Mouse (Mus musculus) megakaryocyte, embryonic 14.5 days (primary cell): ENCODE data around the gene Zfp800. TPM values are rescaled to one million over a fixed set of nuclear protein-coding genes. Genes with fewer than 3 reads are reported as not detected.
A peak's percentile ranks its signal among the peaks of the same experiment; 100 is the strongest.

ENCODE experiments used
- H3K27me3 ChIP-seq: replicated peaks from 2 replicates; pipeline ENCODE3; 2012; ENCODE audit warnings: inconsistent platforms
- H3K36me3 ChIP-seq: replicated peaks from 2 replicates; pipeline ENCODE3; 2012; ENCODE audit warnings: low read length, inconsistent platforms, mixed read lengths
- H3K4me1 ChIP-seq: 2 replicates; pipeline ENCODE4 v1.6.1; 2012; ENCODE audit warnings: inconsistent platforms
- H3K4me3 ChIP-seq: replicated peaks from 2 replicates; pipeline ENCODE3; 2012; ENCODE audit warnings: moderate library complexity, mild to moderate bottlenecking, inconsistent platforms
- H3K9me3 ChIP-seq: 2 replicates; pipeline ENCODE4 v1.6.1; 2012; ENCODE audit warnings: inconsistent platforms
- FLI1 ChIP-seq: IDR thresholded peaks from 2 replicates; pipeline ENCODE4 v1.6.1; 2012; ENCODE audit warnings: low read length, inconsistent platforms, mixed read lengths
- GATA1 ChIP-seq: IDR thresholded peaks from 3 replicates; pipeline ENCODE4 v1.6.1; 2012; ENCODE audit warnings: mixed read lengths, low read length, inconsistent platforms, borderline replicate concordance
- polyA plus RNA-seq: library from polyadenylated mRNA; stranded (reverse); fragments of >175 nt; gene quantifications from 2 replicates; pipeline ENCODE4 v1.2.3, GENCODE M21; 2012; ENCODE audit warnings: low replicate concordance; ENCODE audit not compliant: insufficient read depth

Zfp800 gene
- polyA plus RNA-seq, 1 experiment: 6.0 TPM

GRCm38 (mm10) chr6:28232618-28233361, 165.0 kb downstream of the Zfp800 start:
- no peaks in the 10 kb centered on the region for H3K27me3 ChIP-seq
- peaks cover 78% of the 10 kb centered on the region for H3K36me3 ChIP-seq
- TF ChIP-seq GATA1: no peak
- no peak overlapping the region for H3K4me3 ChIP-seq
- H3K9me3 ChIP-seq: no peaks in the 10 kb centered on the region
- peaks cover 6% of the 10 kb centered on the region for H3K4me1 ChIP-seq

- H3K4me1 ChIP-seq: peaks cover 6% of the 10 kb centered on the region
Observed at GRCm38 (mm10) chr6:28228085-28228484, 169.7 kb downstream of the Zfp800 start.

GRCm38 (mm10) chr6:28221017-28221416, 176.8 kb downstream of the Zfp800 start:
- H3K9me3 ChIP-seq: no peaks in the 10 kb centered on the region
- peaks cover 10% of the 10 kb centered on the region for H3K4me1 ChIP-seq
- no peak overlapping the region for H3K4me3 ChIP-seq
- H3K27me3 ChIP-seq: no peaks in the 10 kb centered on the region
- no peak for TF ChIP-seq FLI1
- no peak for TF ChIP-seq GATA1
- H3K36me3 ChIP-seq: peaks cover 52% of the 10 kb centered on the region

More at GRCm38 (mm10) chr6:28228085-28228484, 169.7 kb downstream of the Zfp800 start:
- peaks cover 85% of the 10 kb centered on the region for H3K36me3 ChIP-seq
- no peak overlapping the region for H3K4me3 ChIP-seq
- TF ChIP-seq GATA1 (no peak), FLI1 (no peak)
- no peaks in the 10 kb centered on the region for H3K9me3 ChIP-seq
- no peaks in the 10 kb centered on the region for H3K27me3 ChIP-seq

- Histone ChIP-seq H3K36me3 (peaks cover 46% of the 10 kb centered on the region), H3K27me3 (no peaks in the 10 kb centered on the region), H3K4me3 (no peak overlapping the region), H3K9me3 (no peaks in the 10 kb centered on the region), H3K4me1 (peaks cover 10% of the 10 kb centered on the region)
- TF ChIP-seq GATA1 (no peak), FLI1 (no peak)
Observed at GRCm38 (mm10) chr6:28218386-28218785, 179.4 kb downstream of the Zfp800 start.

- Histone ChIP-seq H3K36me3 (peaks cover 33% of the 10 kb centered on the region), H3K4me1 (peaks cover 10% of the 10 kb centered on the region), H3K9me3 (no peaks in the 10 kb centered on the region), H3K27me3 (no peaks in the 10 kb centered on the region), H3K4me3 (peak overlapping the region; percentile 93)
- TF ChIP-seq FLI1 (no peak), GATA1 (no peak)
Observed at GRCm38 (mm10) chr6:28215268-28215954, 182.4 kb downstream of the Zfp800 start.

- Histone ChIP-seq H3K9me3 (no peaks in the 10 kb centered on the region), H3K36me3 (peaks cover 32% of the 10 kb centered on the region), H3K4me1 (peaks cover 10% of the 10 kb centered on the region), H3K27me3 (no peaks in the 10 kb centered on the region), H3K4me3 (peak overlapping the region; percentile 93)
- no peak for TF ChIP-seq GATA1
- no peak for TF ChIP-seq FLI1
Observed at GRCm38 (mm10) chr6:28214658-28215267, 183.0 kb downstream of the Zfp800 start.

GRCm38 (mm10) chr6:28203454-28203853, 194.4 kb downstream of the Zfp800 start:
- Histone ChIP-seq H3K9me3 (no peaks in the 10 kb centered on the region), H3K36me3 (no peaks in the 10 kb centered on the region), H3K4me3 (no peak overlapping the region), H3K27me3 (no peaks in the 10 kb centered on the region), H3K4me1 (no peaks in the 10 kb centered on the region)
- TF ChIP-seq FLI1 (no peak), GATA1 (no peak)

- Histone ChIP-seq H3K4me3 (no peak overlapping the region), H3K27me3 (no peaks in the 10 kb centered on the region)
- TF ChIP-seq GATA1: no peak
- TF ChIP-seq FLI1: no peak
Observed at GRCm38 (mm10) chr6:28202833-28203232, 195.0 kb downstream of the Zfp800 start.

GRCm38 (mm10) chr6:28193901-28194300, 203.9 kb downstream of the Zfp800 start:
- Histone ChIP-seq H3K4me3 (no peak overlapping the region), H3K4me1 (no peaks in the 10 kb centered on the region), H3K36me3 (no peaks in the 10 kb centered on the region), H3K9me3 (peaks cover 6% of the 10 kb centered on the region), H3K27me3 (no peaks in the 10 kb centered on the region)
- TF ChIP-seq FLI1 (no peak), GATA1 (no peak)

More at GRCm38 (mm10) chr6:28202833-28203232, 195.0 kb downstream of the Zfp800 start:
- Histone ChIP-seq H3K9me3 (no peaks in the 10 kb centered on the region), H3K36me3 (no peaks in the 10 kb centered on the region), H3K4me1 (no peaks in the 10 kb centered on the region)

- Histone ChIP-seq H3K9me3 (no peaks in the 10 kb centered on the region), H3K27me3 (no peaks in the 10 kb centered on the region), H3K36me3 (no peaks in the 10 kb centered on the region), H3K4me3 (no peak overlapping the region), H3K4me1 (no peaks in the 10 kb centered on the region)
- TF ChIP-seq FLI1: no peak
- TF ChIP-seq GATA1: no peak
Observed at GRCm38 (mm10) chr6:28191935-28192334, 205.9 kb downstream of the Zfp800 start.

Other genes with a start within 250 kb of the Zfp800 start
- gene Arf5, start 25.6 kb upstream of the Zfp800 start, polyA plus RNA-seq: 1,048 and 3,100 TPM in 2 replicates
- not detected in 2 replicates for gene Fscn3, start 29.8 kb upstream of the Zfp800 start, polyA plus RNA-seq
- 4.3 and 4.4 TPM in 2 replicates for gene Gcc1, start 30.4 kb upstream of the Zfp800 start, polyA plus RNA-seq
- gene Pax4, start 51.3 kb upstream of the Zfp800 start, polyA plus RNA-seq: not detected in 2 replicates
- gene Snd1, start 77.1 kb upstream of the Zfp800 start, polyA plus RNA-seq: 57.6 and 60.4 TPM in 2 replicates